Mouse (Mus musculus) forebrain, embryonic 10.5 days (tissue): Measurements from ENCODE around the gene Tgfa. TPM values are rescaled to one million over a fixed set of nuclear protein-coding genes. Genes with fewer than 3 reads are reported as not detected.

Experiments used
- polyA plus RNA-seq: library from polyadenylated mRNA; unstranded; fragments of >200 nt; fragmentation: Nextera tagmentation; extraction: Ambion mirVana; gene quantifications from 2 replicates; pipeline ENCODE4 v1.2.1, GENCODE M21; 2016

Tgfa gene
- polyA plus RNA-seq, 1 experiment from 2014 or later, result 1.2 TPM

Other genes with a start within 250 kb of the Tgfa start
- gene Dusp11, start 233.6 kb upstream of the Tgfa start, polyA plus RNA-seq, result 34.6 and 34.9 TPM in 2 replicates
- gene Figla, start 179.1 kb upstream of the Tgfa start, polyA plus RNA-seq, result not detected in 2 replicates
- 30.7 and 36.5 TPM in 2 replicates for gene Add2, start 166.5 kb upstream of the Tgfa start, polyA plus RNA-seq
- 208 and 210 TPM in 2 replicates for gene Fam136a, start 170.4 kb downstream of the Tgfa start, polyA plus RNA-seq
- 939 and 953 TPM in 2 replicates for gene Snrpg, start 176.1 kb downstream of the Tgfa start, polyA plus RNA-seq
- gene Pcyox1, start 201.9 kb downstream of the Tgfa start, polyA plus RNA-seq, result 73.5 and 78.3 TPM in 2 replicates
- 209 and 212 TPM in 2 replicates for gene Tia1, start 209.0 kb downstream of the Tgfa start, polyA plus RNA-seq
- gene Gm44790, start 231.4 kb downstream of the Tgfa start, polyA plus RNA-seq, result 0.83 TPM in 1 of 2 replicates, not detected in the other
- 24.4 and 25.5 TPM in 2 replicates for gene C87436, start 243.2 kb downstream of the Tgfa start, polyA plus RNA-seq